Mouse (Mus musculus) layer of hippocampus, postnatal 25 days (tissue): ENCODE data around the gene Fam219a. TPM values are rescaled to one million over a fixed set of nuclear protein-coding genes. Genes with fewer than 3 reads are reported as not detected.

ENCODE experiments used
- DNase-seq, 2 experiments: peaks; one replicate each; pipeline ENCODE4 v3.0.0; 2022; ENCODE audit warnings: mixed read lengths in 2 of 2, low spot score in 1 of 2; ENCODE audit errors: extremely low spot score in 1 of 2
- total RNA-seq, 2 experiments: library from RNA; stranded (reverse); gene quantifications; 2 replicates each; pipeline ENCODE4 v1.2.3; 2021

The Fam219a gene
- total RNA-seq, 2 experiments from 2014 or later = 159 to 165 TPM

- no peak for DNase-seq
These were observed 14.2 kb downstream of the Fam219a start for GRCm38 (mm10) chr4:41554994-41555663.

- DNase-seq = no peak
These were observed 16.2 kb downstream of the Fam219a start for GRCm38 (mm10) chr4:41553116-41553515.

DNA sequence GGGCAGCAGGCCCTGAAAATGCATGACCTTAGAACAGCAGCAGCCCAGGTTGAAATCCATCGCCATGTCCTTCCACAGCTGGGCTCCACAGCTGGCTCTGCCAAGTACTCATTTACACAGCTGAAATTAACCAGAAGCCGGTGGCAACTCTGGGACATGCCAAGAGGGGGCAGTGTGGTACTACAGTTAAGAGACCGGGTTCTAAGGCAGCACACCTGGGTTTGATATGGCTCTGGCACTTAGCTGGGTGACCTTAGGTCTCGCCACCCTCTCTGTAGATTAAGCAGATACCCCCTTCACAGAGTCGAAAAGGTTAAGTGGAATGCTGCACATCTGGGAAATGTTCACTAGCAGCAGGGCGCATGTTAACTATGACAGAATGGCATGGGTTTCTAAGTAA is 16.8 kb downstream of the Fam219a start:
- peak; percentile 53 to 81 for DNase-seq

DNA sequence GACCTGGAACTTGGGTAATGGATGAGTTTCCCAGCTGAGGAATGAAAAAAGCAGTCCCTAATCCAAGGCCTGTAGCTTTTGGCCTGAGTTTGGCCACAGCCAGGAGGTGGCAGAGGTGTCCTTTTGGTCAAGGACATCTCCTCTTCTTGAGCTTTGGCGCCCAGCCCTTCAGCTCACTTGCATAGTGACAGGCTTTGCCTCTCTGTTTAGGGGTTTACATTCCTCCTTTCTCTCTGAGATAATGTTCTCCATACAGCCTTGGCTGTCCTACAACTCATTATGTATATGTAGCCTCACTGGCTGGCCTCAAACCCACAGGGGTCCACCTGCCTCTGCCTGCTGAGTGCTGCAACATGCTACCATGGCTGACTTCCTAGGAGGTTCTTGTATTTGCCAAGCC is 22.3 kb downstream of the Fam219a start:
- no peak for DNase-seq

- DNase-seq = no peak
These were observed 23.4 kb downstream of the Fam219a start for GRCm38 (mm10) chr4:41545985-41546384.

DNA sequence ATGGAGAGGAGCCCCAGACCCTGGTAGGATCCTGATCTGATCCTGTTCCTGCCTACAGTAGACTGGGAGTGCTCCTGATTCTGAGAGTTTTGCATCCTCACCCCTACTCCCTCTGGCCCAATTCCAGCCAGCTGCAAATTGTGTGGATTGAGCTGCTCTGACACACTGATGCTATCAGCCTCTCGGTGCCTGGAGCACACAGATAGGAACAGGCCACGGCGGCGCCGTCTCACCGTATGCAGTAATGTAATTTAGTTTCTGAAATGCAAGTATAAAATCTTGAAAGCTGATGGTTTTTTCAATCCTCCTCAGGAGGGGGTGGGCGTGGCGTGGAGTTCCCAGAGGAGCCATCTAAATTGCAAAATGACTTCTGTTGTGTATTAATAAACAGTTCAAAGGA is 27.2 kb downstream of the Fam219a start:
- DNase-seq = no peak

- no peak for DNase-seq
These were observed 34.5 kb downstream of the Fam219a start for GRCm38 (mm10) chr4:41534866-41535265.

DNA sequence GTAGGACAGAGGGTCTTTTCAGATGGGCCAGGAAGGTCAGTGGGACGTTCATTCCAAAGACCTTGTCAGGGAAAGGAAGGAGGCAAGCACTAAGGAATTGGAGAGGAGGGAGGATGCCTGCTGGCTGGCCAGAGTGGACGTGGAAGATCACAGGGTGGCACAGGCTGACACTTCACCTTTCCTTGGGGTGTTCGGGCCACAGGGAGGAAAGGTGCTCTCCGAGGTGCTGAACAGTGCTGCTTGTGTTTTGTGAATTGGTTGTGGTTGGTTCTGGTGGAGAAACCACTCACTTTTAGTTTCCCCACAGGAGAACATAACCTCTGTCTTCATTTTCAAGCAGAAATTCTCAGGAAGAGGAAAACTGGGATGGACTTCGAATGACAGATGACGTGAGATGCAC is 36.9 kb downstream of the Fam219a start:
- DNase-seq = no peak

- DNase-seq = no peak
These were observed 41.3 kb downstream of the Fam219a start for GRCm38 (mm10) chr4:41527996-41528395.

DNA sequence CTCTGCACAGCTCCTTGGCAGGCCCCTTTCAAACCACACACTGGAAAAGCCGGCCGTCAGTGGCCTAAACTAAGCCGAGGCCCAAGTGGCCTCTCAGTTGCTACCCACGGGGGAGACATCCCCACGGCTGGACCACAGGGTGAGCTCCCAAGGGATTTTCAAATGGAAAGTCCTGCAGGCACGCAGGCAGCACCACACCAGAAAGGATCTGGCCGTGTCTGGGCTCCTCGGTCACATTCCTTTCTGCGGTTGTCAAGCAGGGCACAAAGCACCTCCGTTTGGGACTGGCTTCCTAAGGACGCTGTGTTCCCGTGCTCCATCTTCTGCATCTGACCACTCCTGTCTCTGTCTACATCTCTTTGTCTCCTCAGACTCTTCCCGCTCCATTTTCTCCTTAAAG is 42.3 kb downstream of the Fam219a start:
- DNase-seq = no peak

DNA sequence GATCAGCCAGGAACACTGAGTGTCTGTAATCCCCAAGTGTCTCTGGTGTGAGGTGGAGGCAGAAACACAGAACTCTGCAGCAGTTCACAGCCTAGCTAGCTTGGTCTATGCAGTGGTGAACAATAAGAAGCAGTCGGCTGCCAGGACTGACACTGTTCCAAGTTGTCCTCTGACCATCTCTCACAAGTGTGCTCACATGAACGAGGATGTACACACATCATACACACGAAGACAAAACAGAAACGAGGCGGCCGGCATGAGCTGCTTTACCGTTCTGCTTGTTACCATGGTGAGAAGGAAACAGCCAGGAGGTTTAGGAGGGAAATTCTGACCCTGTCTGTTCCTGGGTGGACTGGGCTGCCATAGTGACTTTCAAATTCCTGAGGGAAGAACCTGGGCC is 42.8 kb downstream of the Fam219a start:
- DNase-seq = no peak

DNA sequence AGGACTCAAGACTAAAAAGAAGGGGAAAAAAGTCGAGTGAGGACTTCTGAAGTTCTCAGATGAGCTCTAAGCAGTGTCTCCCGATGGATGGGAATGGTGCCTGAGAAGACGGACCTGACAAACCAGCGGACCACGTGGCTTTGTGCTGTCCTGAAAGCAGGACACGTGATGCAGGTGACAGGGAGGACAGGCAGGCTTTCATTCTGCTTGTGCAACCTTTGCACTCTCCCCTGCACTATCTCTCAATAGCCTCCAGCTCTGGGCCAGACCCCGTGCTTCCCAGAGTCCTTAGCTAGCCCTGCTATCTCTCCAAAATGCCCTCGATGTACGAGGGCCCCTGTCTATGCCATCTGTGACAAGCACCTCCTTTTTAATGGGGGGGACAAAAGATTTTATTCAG is 44.5 kb downstream of the Fam219a start:
- no peak for DNase-seq

DNA sequence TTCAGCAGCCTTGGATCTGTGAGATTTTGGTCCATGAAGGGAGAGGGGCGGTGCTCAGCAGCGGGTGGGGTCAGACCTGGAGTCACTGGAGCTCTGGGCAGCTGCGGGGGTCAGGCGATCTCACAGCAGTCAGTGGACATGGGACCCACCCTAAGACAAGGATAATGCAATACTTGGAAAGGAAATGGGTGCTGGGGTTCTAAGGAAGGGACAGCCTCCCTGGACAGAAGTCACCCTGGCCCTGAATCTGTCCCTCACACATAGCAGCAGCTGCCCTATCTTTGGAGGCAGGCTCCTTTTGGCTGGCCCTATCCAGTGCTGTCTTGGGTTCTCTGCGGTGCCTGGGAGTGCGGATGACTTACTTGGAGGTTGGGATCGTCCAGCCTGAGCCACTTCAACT is 45.5 kb downstream of the Fam219a start:
- DNase-seq = no peak

GRCm38 (mm10) chr4:41522788-41523187 is 46.5 kb downstream of the Fam219a start:
- peak in 1 of 2 experiments; percentile 65 for DNase-seq

GRCm38 (mm10) chr4:41522136-41522535 is 47.2 kb downstream of the Fam219a start:
- no peak for DNase-seq

DNA sequence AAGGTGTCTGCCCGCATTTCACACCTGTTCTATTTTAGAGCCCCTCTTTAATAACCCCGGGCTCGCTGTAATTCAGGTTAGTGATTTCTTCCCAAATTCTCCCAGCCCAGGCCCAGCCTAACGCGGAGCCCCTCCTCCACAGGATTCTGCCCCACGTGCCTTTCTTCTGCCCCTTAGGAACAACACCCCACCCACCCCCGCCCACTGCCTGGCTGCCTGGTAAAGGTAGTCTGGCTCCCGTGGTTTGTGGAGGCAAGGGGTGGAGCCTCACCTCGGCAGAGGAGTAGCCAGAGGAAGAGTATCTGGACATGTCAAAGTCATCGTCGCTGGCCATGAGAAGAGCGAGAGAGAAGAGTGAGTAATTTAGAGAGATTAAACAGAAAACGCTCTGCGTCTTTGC is 48.7 kb downstream of the Fam219a start:
- no peak for DNase-seq

DNA sequence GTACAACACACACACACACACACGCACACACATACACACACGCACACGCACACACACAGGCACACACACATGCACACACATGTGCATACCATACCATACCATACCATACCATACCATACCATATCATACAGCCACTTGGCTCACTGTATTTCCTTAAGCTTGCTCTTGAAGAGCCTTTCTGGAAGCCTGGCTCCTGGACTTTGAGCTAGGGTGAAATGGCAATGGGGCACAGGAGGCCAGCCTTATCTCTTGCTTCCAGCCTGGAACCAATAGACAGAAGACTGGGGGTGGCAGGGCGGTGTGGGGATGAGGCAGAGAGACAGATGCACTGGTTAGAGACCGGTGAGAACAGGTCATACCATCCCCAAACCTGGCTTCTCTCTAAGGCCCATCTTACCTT is 50.1 kb downstream of the Fam219a start:
- no peak for DNase-seq

DNA sequence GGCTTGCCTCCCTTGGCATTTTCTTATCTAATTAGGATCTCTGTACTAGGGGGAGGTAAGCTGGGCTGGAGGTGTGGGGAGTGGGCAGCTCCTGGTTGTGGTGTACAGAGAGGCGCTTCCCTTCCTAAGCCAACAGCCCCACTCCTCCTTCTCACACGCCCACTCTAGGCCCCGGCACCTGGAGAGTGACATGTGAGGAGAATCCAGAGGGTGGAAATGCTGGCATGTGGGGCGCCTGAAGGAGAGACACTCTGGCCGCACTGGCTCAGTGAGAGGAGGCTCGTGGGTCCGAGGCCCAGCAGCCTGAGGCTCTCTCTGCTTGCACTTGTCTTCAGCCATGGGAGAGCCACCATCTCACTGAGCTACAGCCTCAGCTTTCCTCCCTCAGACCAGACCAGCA is 51.0 kb downstream of the Fam219a start:
- no peak for DNase-seq

DNA sequence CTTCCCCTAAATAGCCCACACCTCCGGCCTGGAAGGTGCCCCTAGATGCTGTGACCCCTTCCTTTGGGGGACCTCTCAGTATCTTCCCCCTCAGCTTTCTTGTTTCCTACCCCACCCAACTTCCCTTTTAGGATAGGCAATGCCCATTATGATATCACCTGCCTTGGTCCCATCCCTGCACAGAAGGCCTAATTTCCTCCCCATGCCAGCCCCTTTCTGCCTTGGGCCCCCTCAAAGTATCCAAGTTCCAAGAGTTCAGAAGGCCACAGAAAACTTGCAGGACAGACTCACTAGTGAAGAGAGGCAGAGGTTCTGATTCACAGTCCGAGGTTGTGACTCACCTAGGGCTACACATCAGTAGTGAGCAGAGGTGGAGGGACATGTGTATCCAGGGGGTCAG is 52.1 kb downstream of the Fam219a start, which contains the start of gene 1110017D15Rik:
Gene 1110017D15Rik, minus strand, starts transcription at position 101 of the 400 bp plus-strand sequence.
- no peak for DNase-seq

DNA sequence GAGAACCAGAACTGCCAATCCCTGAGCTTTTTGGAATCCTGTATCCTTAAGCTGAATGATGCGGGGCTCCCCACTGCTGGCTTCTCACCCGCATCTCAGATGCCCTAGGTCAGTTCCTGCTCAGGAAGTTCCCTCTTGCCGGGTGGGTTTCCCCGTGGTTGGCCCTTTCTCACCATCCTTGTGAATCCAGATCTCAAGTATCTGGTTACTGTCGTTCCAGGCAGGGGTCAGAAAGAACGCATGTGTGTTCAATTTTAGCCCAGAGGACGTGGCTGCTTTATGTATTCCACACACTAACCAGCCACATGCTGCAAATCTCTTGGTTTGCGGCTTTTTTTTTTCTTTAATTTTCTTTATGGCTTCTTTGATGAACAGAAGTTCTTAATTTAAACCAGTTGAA is 55.6 kb downstream of the Fam219a start:
- DNase-seq = no peak

GRCm38 (mm10) chr4:41513309-41513708 is 56.0 kb downstream of the Fam219a start:
- no peak for DNase-seq

GRCm38 (mm10) chr4:41507998-41508397 is 61.3 kb downstream of the Fam219a start:
- DNase-seq = no peak
